Mouse (Mus musculus): ENCODE data around the gene Vav1.
"Not testable (repeated sequence)": the region's sequence is repeated elsewhere in the genome, so short reads cannot be mapped to it uniquely, and the experiment has no call there.

Vav1 gene

GRCm38 (mm10) chr17:57280411-57280810 is 1.5 kb downstream of the Vav1 start:
- DNase-seq, result no peak

GRCm38 (mm10) chr17:57283906-57284305 is 5.0 kb downstream of the Vav1 start:
- no peak for DNase-seq

- DNase-seq, result no peak
Observed at GRCm38 (mm10) chr17:57285077-57285476, 6.2 kb downstream of the Vav1 start.

DNA sequence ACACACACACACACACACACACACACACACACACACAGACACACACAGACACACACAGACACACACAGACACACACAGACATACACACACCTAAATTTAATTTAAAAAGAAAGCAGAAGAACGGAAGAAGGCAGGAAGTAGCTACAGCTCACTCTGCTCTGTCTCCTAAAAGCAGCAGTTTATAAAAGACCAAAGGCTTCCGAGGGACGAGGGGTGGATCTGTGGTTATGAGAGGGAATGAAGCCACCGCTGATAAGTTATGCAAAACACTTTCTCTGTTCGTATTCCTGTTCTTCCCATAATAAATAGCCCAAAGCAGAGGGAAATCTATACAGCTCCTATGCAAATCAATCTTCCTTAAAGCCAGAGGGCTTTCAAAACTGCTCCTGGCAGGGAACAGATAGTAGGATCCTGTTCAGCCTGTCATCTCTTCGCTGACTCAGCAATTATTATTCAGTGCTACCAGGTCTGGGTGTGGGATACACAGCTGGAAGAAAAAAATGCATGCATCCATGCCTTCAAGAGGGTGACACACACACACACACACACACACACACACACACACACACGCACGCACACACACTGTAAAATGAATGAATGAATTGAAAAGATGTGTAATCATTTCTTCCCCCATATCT is 7.9 kb downstream of the Vav1 start:
- DNase-seq, result no peak

- no peak for DNase-seq
Observed at GRCm38 (mm10) chr17:57289252-57289651, 10.4 kb downstream of the Vav1 start.

DNA sequence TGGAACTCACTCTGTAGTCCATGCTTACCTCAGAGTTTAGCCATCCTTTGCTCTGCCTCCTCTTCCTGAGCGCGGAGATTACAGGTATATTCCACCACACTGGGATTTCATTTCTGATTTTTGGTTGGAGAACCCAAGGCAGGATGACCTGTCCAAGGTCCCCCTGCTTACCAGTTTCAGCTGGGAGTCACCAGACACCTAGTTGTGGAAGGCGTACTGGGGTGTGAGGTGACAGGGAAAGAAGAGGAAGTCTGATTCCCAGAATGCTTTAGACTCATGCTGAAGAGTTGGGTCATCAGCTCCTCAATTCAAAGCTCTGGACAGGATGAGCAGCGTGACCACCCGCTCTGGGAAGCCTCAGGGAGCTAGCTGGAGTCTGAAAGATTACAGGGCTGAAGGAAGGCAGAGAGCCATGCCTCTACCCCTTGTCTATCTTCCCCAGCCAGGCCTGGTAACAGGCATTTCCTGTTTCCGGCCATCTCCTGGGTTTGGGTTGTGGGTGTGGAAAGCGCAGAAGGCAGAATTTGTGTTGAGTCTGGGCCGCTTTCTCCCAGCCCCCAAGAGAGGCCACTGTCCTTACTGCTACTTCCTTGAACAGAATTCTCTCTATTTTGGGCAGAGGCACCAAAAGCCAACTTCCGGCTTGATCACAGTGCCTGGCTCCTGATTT is 11.2 kb downstream of the Vav1 start:
- DNase-seq, result no peak

DNA sequence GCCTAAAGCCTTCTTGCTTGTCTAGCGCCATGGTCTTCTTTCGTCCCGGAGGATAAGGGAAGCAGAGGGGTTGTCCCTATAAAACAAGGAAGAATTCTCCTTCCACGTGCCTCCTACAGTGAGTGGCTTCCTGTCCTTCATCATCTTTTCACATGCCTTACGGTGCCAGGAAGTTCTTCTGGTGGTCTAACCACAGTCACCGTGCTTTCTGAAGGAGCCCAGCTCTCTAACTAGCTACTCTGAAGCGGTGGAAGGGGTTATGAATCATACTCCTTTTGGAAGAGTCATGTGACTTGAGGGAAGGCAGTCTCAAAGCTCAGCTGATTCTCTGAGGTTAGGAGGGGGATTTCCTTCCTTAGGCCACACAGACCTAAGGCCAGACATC is 11.8 kb downstream of the Vav1 start:
- no peak for DNase-seq

- no peak for DNase-seq
Observed at GRCm38 (mm10) chr17:57292302-57292701, 13.4 kb downstream of the Vav1 start.

DNA sequence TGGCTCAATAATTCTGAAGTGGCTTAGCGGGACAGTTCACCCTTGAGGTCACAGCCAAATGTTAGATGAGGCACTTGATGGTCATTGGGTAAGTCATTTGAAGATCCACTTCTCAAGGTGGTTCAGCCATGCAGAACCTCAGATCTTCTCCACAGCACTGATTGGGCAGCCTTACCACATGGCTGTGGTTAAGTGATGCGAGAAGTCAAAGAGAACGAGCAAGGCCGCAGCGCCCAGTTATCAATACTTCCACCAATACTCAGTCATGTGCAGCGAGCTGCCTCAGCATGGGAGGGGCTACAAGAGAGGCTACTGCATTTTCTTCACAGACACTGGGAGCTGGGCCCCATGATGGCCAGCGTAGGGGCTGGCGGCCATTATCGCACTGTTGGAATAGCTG is 14.1 kb downstream of the Vav1 start:
- no peak for DNase-seq

DNA sequence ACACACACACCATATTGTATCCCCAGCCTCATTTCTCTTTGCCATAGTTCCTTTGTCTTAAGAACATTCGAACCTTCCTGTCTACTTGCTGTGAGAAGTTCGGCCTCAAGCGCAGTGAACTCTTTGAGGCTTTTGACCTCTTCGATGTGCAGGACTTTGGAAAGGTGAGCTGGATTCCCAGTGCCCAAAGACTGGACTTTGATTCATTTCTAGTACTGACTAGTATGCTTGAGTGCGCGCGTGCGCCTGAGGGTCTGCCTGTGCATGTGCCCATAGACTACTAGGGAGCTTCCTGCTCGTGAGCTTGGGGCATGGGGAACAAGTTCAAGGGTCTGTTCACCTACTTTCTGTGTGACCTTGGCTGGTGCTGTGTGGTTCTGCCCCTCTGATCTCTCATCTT is 17.0 kb downstream of the Vav1 start:
- DNase-seq, result no peak

DNA sequence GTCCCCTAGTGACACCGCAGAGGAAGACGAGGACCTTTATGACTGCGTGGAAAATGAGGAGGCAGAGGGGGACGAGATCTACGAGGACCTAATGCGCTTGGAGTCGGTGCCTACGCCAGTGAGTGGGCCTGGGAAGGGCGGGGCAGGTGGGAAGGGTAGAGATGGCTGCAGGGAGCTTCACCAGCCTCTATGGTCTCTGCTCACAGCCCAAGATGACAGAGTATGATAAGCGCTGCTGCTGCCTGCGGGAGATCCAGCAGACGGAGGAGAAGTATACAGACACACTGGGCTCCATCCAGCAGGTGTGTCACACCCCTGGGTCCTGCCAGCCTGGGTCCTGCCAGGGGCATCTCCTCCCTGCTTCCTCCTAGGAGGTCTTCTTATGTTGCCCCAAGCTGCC is 18.1 kb downstream of the Vav1 start:
- DNase-seq, result no peak

GRCm38 (mm10) chr17:57305593-57305992 is 26.7 kb downstream of the Vav1 start:
- no peak for DNase-seq

- DNase-seq, result no peak
Observed at GRCm38 (mm10) chr17:57307074-57307473, 28.2 kb downstream of the Vav1 start.

- DNase-seq, result no peak
Observed at GRCm38 (mm10) chr17:57311801-57312200, 32.9 kb downstream of the Vav1 start.

GRCm38 (mm10) chr17:57327615-57328014 is 48.7 kb downstream of the Vav1 start:
- DNase-seq, result peak; percentile 60

DNA sequence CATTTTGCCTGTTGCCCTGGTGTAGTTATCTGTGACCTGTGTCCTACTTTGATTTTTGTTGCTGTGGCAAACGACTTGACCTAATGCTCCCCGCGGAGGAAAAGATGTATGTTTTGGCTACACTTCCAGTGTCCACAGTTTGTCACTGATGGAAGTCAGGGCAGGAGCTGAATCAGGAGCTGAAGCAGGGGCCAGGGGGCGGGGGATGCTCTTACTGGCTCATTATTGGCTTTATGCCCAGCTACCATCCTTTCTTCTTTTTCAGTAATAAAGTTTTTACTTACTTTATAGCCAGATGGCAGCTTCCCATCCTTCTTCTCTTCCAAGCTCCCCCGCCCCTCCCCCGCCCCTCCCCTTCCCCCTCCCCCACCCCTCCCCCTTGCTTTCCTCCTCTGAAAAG is 50.0 kb downstream of the Vav1 start:
- no peak for DNase-seq

- DNase-seq, result no peak
Observed at GRCm38 (mm10) chr17:57330993-57331392, 52.1 kb downstream of the Vav1 start.

- no peak for DNase-seq
Observed at GRCm38 (mm10) chr17:57332241-57332640, 53.3 kb downstream of the Vav1 start.

DNA sequence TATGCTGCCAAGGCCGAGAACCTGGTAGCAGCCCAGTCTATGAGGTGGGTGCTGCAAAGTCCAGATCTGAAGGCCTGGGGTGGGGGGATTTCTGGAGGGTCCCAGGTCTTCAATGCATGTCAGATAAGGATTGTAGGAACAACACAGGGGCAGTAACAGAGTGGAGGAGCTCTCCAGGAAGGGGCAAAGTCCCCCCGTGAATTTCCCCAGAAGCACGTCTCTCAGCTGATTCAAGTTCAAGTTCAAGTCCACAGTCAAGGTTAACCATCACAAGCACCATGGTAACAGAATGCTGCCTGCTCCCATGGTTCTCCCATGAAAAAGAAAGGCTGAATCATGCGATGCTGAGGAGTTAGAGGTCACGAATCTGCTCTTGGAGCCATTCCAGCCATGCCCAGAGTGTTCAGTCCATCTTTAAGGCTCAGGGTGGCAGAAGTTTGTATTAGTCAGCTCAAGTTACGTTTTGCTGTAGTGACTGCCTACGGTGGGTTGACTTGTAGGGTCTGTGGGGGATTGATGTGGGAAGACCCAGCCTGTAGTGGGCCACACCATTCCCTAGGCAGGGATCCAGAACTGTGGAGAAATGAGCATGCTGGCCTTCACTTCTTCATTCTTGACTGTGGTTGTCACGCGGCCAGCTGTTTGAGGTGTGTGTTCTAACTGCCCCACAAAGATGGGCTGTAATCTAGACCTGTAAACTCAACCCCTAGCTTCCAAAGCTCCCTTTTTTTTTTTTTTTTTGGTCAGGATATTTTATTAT is 55.3 kb downstream of the Vav1 start:
- no peak for DNase-seq

DNA sequence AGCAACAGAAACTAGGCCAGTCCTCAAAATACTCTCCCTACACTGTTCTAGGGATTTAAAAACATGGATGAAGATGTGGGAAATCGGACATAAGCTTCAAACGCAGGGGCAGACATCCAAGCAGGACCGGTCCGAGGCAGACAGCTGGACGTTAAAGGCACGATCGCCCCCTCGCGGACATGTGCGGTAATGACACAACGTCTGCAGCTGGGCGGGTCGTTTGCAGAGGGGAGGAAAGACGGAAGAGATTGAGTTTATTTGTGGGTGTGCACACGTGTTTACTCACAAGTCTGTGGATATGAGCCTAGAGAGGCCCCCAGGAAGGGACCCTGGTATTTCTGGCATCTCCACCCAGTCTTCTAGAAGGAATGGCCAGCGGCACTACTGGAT is 55.9 kb downstream of the Vav1 start:
- peak; percentile 87 for DNase-seq

GRCm38 (mm10) chr17:57335194-57335593 is 56.3 kb downstream of the Vav1 start:
- not testable (repeated sequence) for DNase-seq

GRCm38 (mm10) chr17:57335673-57336303 is 56.9 kb downstream of the Vav1 start:
- peak; percentile 90 for DNase-seq

- DNase-seq, result no peak
Observed at GRCm38 (mm10) chr17:57337996-57338395, 59.1 kb downstream of the Vav1 start.

GRCm38 (mm10) chr17:57339298-57339697 is 60.4 kb downstream of the Vav1 start:
- no peak for DNase-seq
